Mouse (Mus musculus): ENCODE results near the gene B3gnt2. TPM values are rescaled to one million over a fixed set of nuclear protein-coding genes. Genes with fewer than 3 reads are reported as not detected.

B3gnt2 gene
- total and polyA plus RNA-seq, 3 experiments: 36.8 to 66.4 TPM; not detected in 1

- TF ChIP-seq MEF2A (IDR thresholded peaks at IDR 0.05; ENCODE audit: extremely low read depth, insufficient replicate concordance, low read depth, low read length, poor library complexity, severe bottlenecking) (no peak), MYC (IDR thresholded peaks at IDR 0.05; ENCODE audit: low read depth, low read length) (no peak), NRF1 (IDR thresholded peaks at IDR 0.05; ENCODE audit: insufficient read depth, low read depth, low read length, poor library complexity, severe bottlenecking) (no peak), RCOR1 (IDR thresholded peaks at IDR 0.05; ENCODE audit: low read depth, low read length) (peak; percentile 88), CHD2 (IDR thresholded peaks at IDR 0.05; ENCODE audit: low read length) (no peak), TBP (IDR thresholded peaks at IDR 0.05; ENCODE audit: low read depth, low read length) (peak; percentile 62; the same call in 1 of the 2 replicates), BHLHE40 (IDR thresholded peaks at IDR 0.05; ENCODE audit: borderline replicate concordance, low read depth, low read length) (no peak), MXI1 (IDR thresholded peaks at IDR 0.05; ENCODE audit: low read depth, low read length) (no peak), HCFC1 (IDR thresholded peaks at IDR 0.05; ENCODE audit: low read depth, low read length) (no peak), RAD21 (IDR thresholded peaks at IDR 0.05; ENCODE audit: low read depth, low read length) (no peak), USF1 (IDR thresholded peaks at IDR 0.05; ENCODE audit: low read depth, low read length) (no peak), MAZ (IDR thresholded peaks at IDR 0.05; ENCODE audit: low read depth, low read length) (no peak), E2F4 (IDR thresholded peaks at IDR 0.05; ENCODE audit: borderline replicate concordance, low read depth, low read length) (no peak), ZNF384 (IDR thresholded peaks at IDR 0.05; ENCODE audit: low read depth, low read length) (peak; percentile 63; the same call in 1 of the 2 replicates), MYB (IDR thresholded peaks at IDR 0.05; ENCODE audit: low read depth, low read length) (no peak), KAT2A (conservative IDR thresholded peaks at IDR 0.05; ENCODE audit: low read depth, low read length) (no peak), POLR2AphosphoS2 (IDR thresholded peaks at IDR 0.05; ENCODE audit: low read length) (no peak), JUND (IDR thresholded peaks at IDR 0.05; ENCODE audit: low read depth, low read length) (no peak)
These were observed 9.3 kb downstream of the B3gnt2 start (continued) for GRCm38 (mm10) chr11:22851416-22851815.

GRCm38 (mm10) chr11:22850077-22850476, 10.7 kb downstream of the B3gnt2 start:
- no peak overlapping the region for H3K9ac ChIP-seq (ENCODE audit: control insufficient read depth, low read depth, low read length, poor library complexity, severe bottlenecking)
- peaks cover 2 to 82% of the 10 kb centered on the region in 2 experiments; a peak in 3 of 4 replicates for H3K36me3 ChIP-seq (ENCODE audit: control insufficient read depth in 1 of 2, insufficient read depth in 2 of 2, low read length in 2 of 2)
- H3K4me3 ChIP-seq (ENCODE audit: control insufficient read depth in 1 of 2, insufficient read depth in 1 of 2, low read depth in 2 of 2, low read length in 2 of 2): no peak overlapping the region
- TF ChIP-seq ETS1 (IDR thresholded peaks at IDR 0.05; ENCODE audit: low read depth, low read length): no peak
- no peaks in the 10 kb centered on the region for H3K27me3 ChIP-seq (ENCODE audit: control insufficient read depth in 1 of 2, insufficient read depth in 2 of 2, low read length in 2 of 2)
- H3K4me1 ChIP-seq (ENCODE audit: control insufficient read depth in 1 of 2, insufficient read depth in 2 of 2, low read length in 2 of 2): peaks cover 57 to 66% of the 10 kb centered on the region in 2 experiments
- no peaks in the 10 kb centered on the region for H3K9me3 ChIP-seq (replicated peaks; ENCODE audit: insufficient read depth, low read length)
- DNase-seq (ENCODE audit: low read depth, low spot score): no peak
- peak overlapping the region; percentile 16; the same call in 1 of the 2 replicates for H3K27ac ChIP-seq (ENCODE audit: control insufficient read depth, low read depth, low read length)
- peaks cover 76% of the 10 kb centered on the region for H3K79me2 ChIP-seq (ENCODE audit: control insufficient read depth, insufficient read depth, low read length, poor library complexity)
